Mouse (Mus musculus) hindlimb bud, embryonic 11.5 days (tissue): ENCODE measurements around the gene Per1.

ENCODE experiments used
- DNase-seq: peaks from one replicate; pipeline ENCODE4 v3.0.0-alpha.2; 2012; ENCODE audit warnings: low read depth, low spot score; ENCODE audit errors: extremely low spot score

The Per1 gene

GRCm38 (mm10) chr11:69125919-69126705 is 31.1 kb downstream of the Per1 start:
- no peak for DNase-seq

- DNase-seq, result no peak
Observed at GRCm38 (mm10) chr11:69126706-69127095, 31.7 kb downstream of the Per1 start.

GRCm38 (mm10) chr11:69128426-69129122 is 33.6 kb downstream of the Per1 start:
- no peak for DNase-seq

GRCm38 (mm10) chr11:69133566-69133922 is 38.5 kb downstream of the Per1 start:
- DNase-seq, result no peak

GRCm38 (mm10) chr11:69133923-69134621 is 39.1 kb downstream of the Per1 start:
- no peak for DNase-seq

- DNase-seq, result no peak
Observed at GRCm38 (mm10) chr11:69134622-69134968, 39.6 kb downstream of the Per1 start.

GRCm38 (mm10) chr11:69135361-69135760 is 40.3 kb downstream of the Per1 start:
- DNase-seq, result no peak

GRCm38 (mm10) chr11:69147546-69147945 is 52.5 kb downstream of the Per1 start:
- no peak for DNase-seq

- DNase-seq, result no peak
Observed at GRCm38 (mm10) chr11:69148451-69148960, 53.5 kb downstream of the Per1 start.

GRCm38 (mm10) chr11:69149728-69150127 is 54.7 kb downstream of the Per1 start:
- no peak for DNase-seq

GRCm38 (mm10) chr11:69150444-69150843 is 55.4 kb downstream of the Per1 start:
- no peak for DNase-seq

GRCm38 (mm10) chr11:69151004-69151403 is 56.0 kb downstream of the Per1 start:
- no peak for DNase-seq

- no peak for DNase-seq
Observed at GRCm38 (mm10) chr11:69153831-69154230, 58.8 kb downstream of the Per1 start.

GRCm38 (mm10) chr11:69155351-69155750 is 60.3 kb downstream of the Per1 start:
- no peak for DNase-seq

GRCm38 (mm10) chr11:69156800-69157199 is 61.8 kb downstream of the Per1 start, which contains the start of gene Alox12b:
Gene Alox12b (plus strand): TSS chr11:69156989.
- no peak for DNase-seq
